Mouse (Mus musculus) heart, postnatal 14 days (tissue): ENCODE measurements around the gene Tomm40l. TPM values are rescaled to one million over a fixed set of nuclear protein-coding genes. Genes with fewer than 3 reads are reported as not detected.

Experiments used
- DNase-seq, 2 experiments: peaks; one replicate each; pipeline ENCODE4 v3.0.0; 2021 to 2022
- intact Hi-C: fragments of 180-260 bp; cut with DNase I; formaldehyde crosslinking; loops from one replicate; pipeline ENCODE4 v1.15.1; 2025
- long read RNA-seq, 2 experiments: library from polyadenylated mRNA; stranded (forward); transcript quantifications; one replicate each; pipeline ENCODE4 v2.0.0; 2021
- total RNA-seq, 2 experiments: library from RNA; stranded (reverse); gene quantifications; 2 replicates each; pipeline ENCODE4 v1.2.3; 2021

Tomm40l gene
- 10 to 100 TPM; 86.2 to 92.8 TPM for total RNA-seq
- long read RNA-seq, experiment 1, full-length matches to known transcripts: 93 of 110 reads
- long read RNA-seq, experiment 1, partial matches to known transcripts: 1 of 110 reads
- long read RNA-seq, experiment 1, other reads (novel, unspliced or antisense): 16 of 110 reads
- long read RNA-seq, experiment 2, full-length matches to known transcripts: 78 of 85 reads
- long read RNA-seq, experiment 2, partial matches to known transcripts: 0 of 85 reads
- long read RNA-seq, experiment 2, other reads (novel, unspliced or antisense): 7 of 85 reads

DNA sequence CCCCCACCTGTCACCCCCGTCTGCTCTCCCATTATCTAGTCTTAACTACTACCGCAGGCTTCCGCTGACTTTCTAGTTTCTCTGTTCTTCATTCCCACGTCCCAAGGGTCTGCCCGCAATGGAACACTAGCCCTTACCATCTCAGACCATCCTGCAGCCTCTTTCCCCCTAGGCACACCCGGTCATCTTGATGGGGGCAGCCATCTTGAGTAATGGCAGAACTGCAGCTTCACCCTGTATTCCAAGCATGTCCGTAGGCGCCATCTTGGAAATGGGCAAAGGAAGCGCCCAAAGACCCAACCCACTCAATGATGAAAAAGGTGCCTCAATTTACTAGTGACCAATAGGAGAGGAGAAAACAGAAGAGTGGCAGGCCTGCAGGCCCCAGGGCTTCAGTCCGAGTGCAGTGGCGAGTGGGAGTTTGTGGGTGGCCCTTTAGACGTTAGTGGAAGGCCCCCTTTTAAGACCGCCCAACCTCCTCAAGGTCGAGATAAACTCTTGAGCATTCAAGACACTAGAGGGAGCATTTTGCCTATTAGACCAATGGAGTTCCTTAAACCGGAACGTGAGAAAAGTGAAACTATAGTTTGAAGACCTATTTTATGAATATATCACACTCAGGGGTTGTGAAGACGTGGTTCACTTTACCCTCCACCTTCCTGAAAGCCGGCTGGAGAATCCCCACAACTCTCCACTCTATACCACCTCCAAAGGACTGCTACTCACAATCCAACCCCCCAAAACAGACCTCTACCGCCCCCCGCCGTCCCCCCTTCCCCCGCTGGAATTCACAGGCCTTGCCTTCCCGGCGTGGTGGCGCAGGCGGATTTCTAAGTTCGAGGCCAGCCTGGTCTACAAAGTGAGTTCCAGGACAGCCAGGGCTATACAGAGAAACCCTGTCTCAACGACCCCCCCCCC is at the start of gene Tomm40l:
Tomm40l (minus strand) TSS at position 277 of the 918 bp plus-strand sequence.
- peak; percentile 87 to 88 for DNase-seq
- intact Hi-C loops: loop anchor here (2.0 kb wide), 2 partner anchors 16 to 34 kb away; no protein-coding TSS in a partner anchor

DNA sequence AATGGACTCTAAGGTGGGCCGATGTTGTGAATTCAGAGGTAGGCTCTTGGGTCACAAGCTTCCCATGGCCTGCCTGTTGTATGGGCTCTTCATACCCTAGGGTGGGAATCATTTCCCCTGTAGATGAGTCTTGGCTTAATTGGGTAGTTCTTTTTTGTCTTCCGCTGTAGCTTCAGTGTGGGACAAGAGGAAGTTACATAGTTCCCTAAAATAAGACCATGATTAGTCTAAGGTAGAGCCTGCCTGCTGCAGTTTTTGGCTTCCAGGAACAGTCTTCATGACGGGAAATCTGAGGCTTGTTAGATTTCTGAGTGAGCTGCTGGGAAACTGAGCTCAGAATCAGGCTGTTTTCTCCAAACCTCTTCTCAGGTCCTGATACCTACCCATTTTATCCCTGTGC is 49.8 kb upstream of the Tomm40l start:
- intact Hi-C loops: no loop called here
- DNase-seq: no peak

DNA sequence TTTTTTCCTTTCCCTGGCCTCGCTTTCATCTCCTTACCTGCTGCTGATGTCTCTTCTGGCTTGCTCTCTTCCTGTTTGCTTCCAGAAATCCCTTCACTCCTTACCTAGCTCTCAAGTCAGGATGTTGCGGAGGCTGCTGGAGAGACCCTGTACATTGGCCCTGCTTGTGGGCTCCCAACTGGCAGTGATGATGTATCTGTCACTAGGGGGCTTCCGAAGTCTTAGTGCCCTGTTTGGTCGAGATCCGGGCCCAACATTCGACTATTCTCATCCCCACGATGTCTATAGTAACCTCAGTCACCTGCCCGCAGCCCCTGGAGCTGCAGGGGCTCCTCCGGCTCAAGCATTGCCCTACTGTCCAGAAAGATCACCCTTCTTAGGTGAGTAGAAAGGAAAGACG is 49.3 kb upstream of the Tomm40l start:
- intact Hi-C loops: no loop called here
- DNase-seq: no peak

DNA sequence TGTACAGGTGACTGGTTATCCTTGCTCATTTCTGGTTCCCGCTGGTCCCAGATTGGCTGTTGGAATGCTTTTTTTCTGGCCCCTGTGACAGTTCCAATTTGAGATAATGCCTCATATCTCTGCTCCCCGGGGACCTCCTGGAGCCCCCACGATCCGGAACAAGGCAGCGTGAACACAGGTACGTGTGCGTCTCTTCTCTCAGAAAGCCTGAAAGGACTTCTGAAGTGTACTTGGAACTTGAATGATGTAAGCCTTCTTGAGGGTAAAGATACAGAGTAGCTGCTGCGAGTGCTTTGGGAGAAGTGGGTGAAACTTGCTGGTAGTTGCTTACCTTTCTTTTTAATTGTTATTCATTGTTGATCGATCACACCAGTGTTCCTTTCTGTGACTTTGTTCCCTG is 48.9 kb upstream of the Tomm40l start:
- intact Hi-C loops: no loop called here
- DNase-seq: no peak

DNA sequence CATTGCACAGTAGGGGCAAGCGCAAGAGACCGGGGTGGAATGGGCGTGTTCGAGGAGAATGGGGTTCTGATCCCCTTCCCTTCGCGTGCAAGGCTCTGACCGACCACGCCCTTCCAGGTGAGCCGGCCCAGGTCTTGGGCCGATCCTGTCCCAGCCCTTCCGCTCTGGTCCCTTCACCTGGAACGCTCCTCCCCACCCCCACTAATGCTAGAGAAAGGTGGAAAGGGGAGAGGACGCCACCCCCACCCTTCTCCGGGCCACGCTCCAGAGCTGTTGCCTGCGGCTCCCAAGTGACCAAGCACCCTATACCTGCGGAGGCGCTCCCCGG is 48.2 kb upstream of the Tomm40l start:
- DNase-seq: no peak
- intact Hi-C loops: no loop called here

DNA sequence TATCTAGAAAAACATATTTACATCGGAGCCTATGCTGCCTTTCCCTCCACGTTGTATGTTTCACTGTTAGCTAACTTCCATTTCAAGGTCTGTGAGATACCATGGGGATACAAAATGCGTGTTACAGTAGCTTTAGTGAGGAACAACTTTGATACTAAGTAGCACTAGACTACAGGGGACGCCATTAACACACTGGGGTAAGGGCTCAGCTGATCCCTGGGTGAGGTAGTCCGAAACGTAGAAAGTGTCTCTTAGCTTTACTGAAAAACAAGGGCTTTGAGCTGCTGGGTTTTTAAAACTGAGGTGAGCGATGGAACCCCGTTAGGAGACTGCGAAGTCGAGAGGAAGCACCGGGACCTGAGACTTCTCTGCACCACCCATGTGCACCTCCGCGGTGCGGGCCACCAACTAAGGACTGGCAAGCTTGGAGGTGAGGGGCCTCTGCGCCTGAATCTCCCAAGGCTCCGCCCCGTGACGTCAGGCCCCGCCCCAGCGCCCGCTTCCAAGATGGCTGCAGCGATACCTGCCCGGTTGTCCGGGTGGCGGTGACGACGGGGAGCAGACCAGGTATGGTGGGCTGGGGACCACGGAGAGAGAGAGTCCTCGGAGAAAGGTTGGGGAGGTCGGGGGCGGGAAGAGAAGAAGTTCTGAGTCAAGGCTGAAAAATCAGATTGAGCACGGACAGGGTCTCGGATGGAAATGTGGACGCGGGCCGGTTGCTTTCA is 47.7 kb upstream of the Tomm40l start, which contains the start of gene B4galt3:
B4galt3 (plus strand) TSS at position 481 of the 725 bp plus-strand sequence.
- peak; percentile 95 to 98 for DNase-seq
- intact Hi-C loops: no loop called here

DNA sequence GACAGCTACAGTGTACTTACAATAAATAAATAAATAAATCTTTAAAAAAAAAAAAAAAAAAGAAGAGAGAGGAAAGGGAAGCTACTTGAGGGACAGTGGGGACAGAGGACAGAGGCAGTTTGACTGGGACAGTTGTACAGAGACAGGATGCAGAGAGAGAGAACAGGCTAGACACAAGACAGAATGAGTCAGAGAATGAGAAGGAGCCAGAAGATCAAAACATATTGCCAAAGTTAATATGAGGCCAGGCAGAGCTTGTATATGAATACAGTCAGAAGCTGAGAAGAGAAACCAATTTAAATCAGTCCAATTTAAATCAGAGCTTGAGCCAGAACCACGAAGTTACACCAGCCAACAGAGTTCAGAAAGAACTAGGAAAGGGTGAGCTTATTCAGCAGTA is 46.0 kb upstream of the Tomm40l start:
- intact Hi-C loops: no loop called here
- no peak for DNase-seq

DNA sequence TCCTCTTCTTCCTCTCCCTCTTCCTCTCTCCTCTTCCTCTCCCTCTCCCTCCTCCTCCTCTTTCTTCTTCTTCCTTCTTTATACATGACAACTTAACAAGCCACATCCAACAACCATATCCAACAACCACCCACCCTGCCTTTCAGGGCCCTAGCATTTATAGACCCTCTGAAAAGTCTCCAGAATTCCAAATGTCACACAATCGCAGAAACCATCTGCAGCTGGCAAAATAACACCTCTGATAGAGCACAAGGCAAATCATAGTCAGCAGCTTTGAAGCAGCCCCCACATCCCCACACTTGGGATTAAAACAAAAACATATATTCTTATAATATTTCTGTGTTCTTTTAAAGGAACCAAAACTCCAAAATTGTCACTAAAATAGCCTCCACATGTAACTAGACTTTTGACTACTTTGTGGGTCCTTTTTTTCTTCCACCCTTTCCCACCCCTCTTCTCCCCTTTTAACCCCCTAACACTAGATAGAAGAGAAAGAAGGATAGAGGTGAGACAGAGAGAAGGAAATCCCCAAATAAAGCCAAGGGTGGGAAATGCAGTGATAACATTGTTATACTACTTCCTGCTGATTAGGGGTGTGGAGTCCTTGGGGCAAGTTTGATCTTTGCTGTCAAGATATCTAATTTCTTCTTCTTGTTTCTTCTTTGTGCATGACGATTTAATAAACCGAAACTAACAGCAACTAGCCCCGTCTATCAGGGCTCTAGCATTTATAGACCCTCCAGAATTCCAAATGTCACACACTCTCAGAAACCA is 43.8 kb upstream of the Tomm40l start:
- intact Hi-C loops: no loop called here
- DNase-seq: no peak

DNA sequence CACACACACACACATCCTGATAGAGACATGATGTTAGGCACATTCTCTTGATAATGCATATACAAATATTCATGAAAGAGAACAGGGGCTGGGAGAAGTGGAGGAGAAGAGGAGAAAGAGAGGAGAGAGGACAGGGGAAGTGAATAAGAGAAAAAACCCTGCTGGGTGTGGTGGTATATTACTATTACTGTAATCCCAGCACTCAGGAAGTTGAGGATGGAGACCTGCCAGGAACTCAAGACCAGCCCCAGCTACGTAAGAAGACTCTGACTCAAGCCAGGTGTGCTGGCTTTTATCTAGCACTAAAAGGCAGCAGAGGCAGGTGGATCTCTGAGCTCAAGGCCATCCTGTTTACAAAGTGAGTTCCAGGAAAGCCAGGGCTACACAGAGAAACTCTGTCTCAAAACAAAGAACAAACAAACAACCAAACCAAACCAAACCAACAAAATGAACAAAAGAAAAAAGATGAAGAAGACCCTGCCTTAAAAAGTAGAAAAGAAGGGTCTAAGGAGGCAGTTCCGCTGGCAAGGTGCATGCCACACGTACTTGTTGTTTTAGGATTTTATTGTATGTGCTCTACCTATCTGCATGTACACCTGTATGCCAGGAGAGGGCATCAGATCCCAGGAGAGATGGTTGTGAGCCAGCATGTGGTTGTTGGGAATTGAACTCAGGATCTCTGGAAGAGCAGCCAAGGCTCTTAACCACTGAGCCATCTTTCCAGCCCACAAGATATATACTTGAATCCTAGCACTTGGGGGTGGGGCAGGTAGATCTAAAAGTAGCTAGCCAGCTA is 41.5 kb upstream of the Tomm40l start:
- no peak for DNase-seq
- intact Hi-C loops: no loop called here

DNA sequence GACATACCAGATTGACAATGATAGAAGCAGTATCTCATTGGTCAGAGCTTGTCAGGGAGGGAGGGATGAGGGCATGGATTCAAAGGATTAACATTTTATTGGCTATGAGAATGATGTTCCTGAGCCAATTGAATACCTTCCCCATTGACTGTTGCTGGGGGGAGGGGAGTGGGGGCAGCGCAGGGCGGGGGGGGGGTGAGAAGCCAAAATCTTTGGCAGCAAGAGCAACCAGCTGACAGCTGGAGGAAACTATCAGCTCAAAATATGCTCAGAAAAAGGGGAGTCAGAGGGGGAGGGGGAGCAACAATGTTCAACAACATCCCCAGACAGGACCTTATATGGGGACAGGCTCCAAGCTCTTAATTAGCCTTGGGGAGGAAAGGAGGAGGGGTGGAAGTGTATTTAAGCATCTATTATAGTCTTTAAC is 40.9 kb upstream of the Tomm40l start:
- DNase-seq: peak in 1 of 2 experiments; percentile 60
- intact Hi-C loops: no loop called here

DNA sequence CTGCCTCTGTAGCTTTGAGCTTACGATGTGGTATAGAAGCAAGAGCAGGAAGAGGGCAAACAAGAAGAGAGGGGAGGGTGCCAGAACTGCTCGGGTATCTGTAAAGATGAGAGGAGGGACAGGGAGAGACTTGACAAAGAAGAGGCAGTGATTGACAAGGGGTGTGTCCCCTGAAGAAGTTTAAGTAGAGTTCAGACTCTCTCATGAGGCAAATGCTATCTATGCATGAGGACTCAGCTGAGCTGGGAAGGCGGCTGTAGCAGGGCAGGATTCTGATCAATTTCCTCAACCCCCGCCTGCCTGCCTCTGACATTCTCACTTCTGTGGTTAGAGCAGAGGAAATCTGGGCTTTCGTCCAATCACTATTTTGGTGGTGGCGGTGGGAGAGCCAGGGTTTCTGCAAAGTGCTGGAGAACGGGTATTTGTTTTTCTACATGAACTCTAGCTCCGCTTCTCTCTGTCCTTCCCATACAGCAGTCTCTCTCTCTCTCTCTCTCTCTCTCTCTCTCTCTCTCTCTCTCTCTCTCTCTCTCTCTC is 40.3 kb upstream of the Tomm40l start:
- intact Hi-C loops: no loop called here
- DNase-seq: peak; percentile 68 to 82

DNA sequence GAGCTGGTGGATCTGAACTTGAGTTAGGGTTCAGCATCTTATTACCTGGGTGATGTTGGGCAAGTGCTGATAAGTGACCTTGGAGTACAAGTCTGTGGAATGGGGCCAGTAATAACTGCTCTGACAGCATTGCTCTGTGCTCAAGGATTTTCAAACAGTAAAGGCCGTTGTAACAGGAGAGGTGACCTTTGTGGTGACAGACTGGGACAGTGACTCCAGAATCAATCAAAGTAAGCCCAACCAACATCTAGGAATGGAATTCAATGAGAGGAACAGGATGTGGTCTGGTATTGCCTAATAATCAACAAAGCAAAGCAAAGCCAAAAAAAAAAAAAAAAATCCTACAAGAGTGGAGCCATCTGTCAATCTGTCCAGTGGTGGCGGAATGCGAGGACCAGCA is 38.0 kb upstream of the Tomm40l start:
- intact Hi-C loops: no loop called here

DNA sequence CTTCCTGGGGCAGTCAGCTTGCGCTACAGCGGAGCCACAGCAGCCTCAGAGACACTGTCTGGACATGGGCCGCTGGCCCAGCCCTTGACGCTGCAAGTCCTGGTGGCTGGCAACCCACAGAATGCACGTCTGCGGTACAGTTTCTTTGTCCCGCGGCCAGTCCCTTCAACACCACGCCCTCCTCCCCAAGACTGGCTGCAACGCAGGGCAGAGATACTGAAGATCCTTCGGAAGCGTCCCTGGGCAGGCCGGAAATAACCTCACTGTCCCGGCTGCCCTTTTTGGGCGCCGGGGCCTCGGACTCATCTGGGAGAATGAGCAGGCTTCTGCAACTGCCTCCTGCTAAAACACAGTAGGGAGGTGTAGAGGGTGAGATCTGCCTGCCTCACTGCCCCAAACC is 36.6 kb upstream of the Tomm40l start:
- intact Hi-C loops: no loop called here
- DNase-seq: no peak

More for the DNA sequence above, 38.0 kb upstream of the Tomm40l start:
- DNase-seq: no peak

DNA sequence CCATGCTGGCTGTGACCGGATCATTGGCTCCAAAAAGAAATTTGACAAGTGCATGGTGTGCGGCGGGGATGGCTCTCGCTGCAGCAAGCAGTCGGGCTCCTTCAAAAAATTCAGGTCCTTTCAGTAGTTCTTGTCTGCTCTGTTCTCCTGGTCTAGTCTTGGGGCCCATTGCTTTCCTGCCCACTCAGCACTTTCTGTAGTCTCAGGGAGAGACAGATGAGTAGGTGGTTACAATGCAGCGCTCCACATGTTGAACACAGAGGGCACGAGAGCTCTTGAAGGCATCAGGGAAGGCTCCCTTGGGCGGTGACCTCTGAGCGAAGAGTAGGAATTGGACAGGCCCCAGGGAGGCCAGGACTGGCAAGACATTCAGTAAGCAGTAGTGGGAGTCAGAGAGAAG is 35.5 kb upstream of the Tomm40l start:
- no peak for DNase-seq
- intact Hi-C loops: loop anchor here (2.0 kb wide), 2 partner anchors 35 to 139 kb away; partner anchors contain the start of gene Tomm40l

DNA sequence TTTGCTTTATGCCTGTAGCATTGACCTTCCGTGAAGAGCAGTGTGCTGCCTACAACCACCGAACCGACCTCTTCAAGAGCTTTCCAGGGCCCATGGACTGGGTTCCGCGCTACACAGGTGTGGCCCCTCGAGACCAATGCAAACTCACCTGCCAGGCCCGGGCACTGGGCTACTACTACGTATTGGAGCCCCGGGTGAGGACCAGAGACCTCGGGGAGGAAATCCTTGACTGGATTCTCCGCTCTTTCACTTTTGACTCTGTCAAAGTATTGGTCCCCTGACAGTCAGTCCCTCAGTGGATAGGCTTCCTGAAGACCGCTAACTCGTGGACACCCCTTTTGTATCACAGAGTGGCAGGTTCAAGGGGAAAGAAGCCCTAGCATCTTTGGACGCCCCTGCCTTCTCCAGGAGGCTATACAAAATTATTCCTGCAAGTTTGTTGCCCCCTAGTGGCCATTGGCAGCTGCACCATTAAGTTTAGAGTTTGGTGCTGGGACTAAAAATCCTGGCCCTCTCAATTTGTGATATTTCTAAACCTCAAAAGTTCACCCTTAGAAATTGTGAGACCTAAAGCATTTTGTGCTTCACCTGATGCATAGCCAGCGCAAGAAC is 34.7 kb upstream of the Tomm40l start:
- peak; percentile 66 to 79 for DNase-seq
- intact Hi-C loops: loop anchor here (2.0 kb wide), 2 partner anchors 34 to 138 kb away; partner anchors contain the start of gene Tomm40l

DNA sequence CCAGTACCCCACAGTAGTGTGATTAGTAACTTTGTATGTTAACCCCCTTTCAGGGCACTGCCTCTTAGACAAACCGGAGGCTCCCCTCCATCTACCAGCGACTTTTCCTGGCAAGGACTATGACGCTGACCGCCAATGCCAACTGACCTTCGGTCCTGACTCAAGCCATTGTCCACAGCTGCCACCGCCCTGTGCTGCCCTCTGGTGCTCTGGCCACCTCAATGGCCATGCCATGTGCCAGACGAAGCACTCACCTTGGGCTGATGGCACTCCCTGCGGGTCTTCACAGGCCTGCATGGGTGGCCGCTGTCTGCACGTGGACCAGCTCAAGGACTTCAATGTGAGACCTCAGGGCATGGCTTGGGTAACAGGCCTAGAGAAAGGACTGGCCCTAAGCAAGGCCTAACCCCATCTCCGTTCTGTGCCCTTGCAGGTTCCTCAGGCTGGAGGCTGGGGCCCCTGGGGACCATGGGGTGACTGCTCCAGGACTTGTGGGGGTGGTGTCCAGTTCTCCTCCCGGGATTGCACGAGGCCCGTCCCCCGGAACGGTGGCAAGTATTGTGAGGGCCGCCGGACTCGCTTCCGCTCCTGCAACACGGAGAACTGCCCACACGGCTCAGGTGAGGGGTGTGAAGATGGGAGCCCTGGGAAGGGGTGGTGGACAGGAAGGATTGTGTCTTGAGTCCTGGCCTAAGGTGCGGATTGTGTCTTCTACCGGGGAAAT is 33.9 kb upstream of the Tomm40l start:
- intact Hi-C loops: loop anchor here (2.0 kb wide), 2 partner anchors 33 to 137 kb away; partner anchors contain the start of gene Tomm40l
- no peak for DNase-seq

DNA sequence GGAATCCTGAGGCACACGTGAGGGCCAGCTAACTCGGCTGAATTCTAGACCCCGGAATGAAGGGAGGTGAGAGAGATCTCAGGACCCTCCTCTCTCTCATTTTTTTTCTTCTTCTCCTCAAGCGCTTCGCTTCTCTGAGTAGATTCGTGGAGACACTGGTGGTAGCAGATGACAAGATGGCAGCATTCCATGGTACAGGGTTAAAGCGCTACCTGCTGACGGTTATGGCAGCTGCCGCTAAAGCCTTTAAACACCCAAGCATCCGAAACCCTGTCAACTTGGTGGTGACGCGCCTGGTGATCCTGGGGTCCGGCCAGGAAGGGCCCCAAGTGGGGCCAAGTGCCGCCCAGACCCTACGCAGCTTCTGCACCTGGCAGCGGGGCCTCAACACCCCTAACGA is 30.1 kb upstream of the Tomm40l start:
- intact Hi-C loops: no loop called here
- DNase-seq: no peak
